Mouse (Mus musculus): ENCODE measurements around the gene Cited4.

Cited4 gene

GRCm38 (mm10) chr4:120680953-120681352 is 14.6 kb downstream of the Cited4 start:
- DNase-seq (ENCODE audit: low read depth, low spot score): no peak

GRCm38 (mm10) chr4:120682168-120682567 is 15.8 kb downstream of the Cited4 start:
- DNase-seq (ENCODE audit: low read depth, low spot score): peak; percentile 65

DNA sequence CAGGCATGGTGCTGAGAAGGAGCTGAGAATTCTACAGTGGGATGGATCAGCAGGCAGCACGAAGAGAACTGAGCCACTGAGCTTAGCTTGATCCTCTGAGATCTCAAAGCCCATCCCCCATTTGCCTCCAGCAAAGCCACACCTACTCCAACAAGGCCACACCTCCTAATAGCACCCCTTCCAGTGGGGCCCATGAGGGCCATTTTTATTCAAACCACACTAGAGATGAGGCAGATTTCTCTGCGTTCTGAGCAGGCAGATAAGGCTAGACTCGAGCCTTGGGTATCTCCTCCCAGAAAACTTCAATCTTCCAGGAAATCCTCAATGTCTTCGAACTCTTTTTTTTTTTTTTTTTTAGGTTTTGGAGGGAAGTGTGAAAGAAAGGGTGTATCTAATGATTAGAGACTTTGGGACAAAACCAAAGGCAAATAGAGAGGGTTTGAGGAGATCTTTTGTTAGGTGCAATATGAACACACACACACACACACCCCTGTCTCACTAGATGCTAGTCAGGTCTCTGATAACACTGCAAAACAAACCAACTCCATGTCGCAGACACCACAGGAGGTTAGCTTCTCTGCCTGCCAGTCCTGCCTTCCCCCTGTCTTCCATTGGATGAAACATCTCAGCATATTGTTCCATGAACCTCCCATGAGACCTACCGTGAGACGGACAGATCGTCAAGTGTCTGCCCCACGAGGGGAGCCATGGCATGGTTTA is 17.1 kb downstream of the Cited4 start:
- DNase-seq (ENCODE audit: low read depth, low spot score): no peak

- DNase-seq (ENCODE audit: low read depth, low spot score): no peak
These were observed 20.9 kb downstream of the Cited4 start for GRCm38 (mm10) chr4:120687282-120687681.

DNA sequence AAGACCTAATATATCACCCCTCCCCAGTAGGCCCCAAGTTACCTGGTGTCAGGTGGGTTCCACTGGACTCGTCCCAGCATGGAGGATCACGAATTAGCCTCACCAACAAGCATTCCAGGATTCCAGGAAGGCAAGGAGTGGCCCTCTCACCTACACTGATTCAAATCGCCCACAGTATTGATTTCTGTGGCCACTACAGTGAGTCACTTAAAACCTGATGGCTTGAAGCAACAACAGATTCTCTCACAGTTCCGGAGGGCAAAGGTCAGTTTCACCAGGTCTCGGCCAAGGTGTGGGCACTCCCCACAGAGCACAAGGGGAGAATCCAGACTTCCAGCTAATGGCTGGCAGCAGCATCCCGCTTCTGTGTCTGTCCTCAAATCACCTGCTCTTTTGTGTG is 22.9 kb downstream of the Cited4 start:
- no peak for DNase-seq (ENCODE audit: low read depth, low spot score)

DNA sequence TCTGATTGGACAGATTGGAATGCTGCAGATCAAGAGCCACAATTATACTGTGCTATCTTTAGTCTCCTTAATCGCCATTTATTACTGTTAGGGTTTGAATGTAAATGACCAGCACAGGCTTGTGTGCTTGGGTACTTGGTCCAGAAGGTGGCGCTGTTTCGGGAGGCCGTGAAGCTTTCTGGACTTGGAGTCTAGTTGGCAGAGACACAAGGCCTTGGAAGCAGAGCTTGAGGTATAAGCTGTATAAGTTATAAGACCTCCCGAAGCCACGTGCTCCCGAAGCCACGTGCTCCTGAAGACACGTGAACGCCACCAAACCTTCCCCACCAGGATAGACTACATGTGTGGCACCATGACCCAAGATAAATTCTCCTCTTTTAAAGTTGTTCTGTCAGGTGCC is 26.3 kb downstream of the Cited4 start:
- no peak for DNase-seq (ENCODE audit: low read depth, low spot score)

DNA sequence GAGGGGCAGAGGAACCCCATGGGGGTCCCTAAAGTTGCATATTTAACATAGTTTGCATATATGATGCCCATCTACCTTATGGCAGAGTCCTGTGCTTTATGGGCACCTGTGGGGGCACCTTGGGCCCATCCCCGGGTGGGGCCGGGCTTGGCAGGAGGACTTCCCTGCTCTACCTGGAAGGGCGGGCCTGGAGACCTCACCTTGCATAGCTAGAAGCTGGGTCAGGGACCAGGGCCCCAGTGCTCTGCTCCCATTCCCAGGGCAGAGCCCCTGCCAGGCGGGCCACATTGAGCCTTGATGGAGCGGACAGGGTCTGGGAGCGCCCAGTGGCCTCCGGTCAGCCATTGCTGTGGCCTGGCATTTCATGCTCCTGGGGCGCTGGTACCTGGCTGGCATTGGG is 31.0 kb downstream of the Cited4 start:
- no peak for DNase-seq (ENCODE audit: low read depth, low spot score)

- DNase-seq (ENCODE audit: low read depth, low spot score): no peak
These were observed 31.6 kb downstream of the Cited4 start for GRCm38 (mm10) chr4:120697799-120698484.

DNA sequence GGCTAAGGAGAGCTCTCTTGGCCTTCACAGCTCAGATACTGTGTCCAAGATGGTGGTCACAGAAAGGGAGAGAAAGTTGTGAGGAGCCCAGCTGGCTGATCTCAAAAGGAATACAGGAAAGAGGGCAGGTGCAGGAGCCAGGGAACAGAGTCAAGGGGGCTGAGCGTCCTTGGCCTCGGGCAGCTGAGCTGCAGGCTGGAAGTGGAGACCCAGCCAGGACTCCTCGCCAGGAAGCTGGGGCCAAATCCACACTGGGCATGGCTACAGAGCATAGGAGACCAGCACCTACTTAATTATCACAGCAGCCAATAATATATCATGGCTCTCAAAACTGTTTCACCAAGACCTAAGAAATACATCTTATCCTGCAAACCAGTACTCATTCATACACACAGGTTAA is 34.8 kb downstream of the Cited4 start:
- no peak for DNase-seq (ENCODE audit: low read depth, low spot score)

DNA sequence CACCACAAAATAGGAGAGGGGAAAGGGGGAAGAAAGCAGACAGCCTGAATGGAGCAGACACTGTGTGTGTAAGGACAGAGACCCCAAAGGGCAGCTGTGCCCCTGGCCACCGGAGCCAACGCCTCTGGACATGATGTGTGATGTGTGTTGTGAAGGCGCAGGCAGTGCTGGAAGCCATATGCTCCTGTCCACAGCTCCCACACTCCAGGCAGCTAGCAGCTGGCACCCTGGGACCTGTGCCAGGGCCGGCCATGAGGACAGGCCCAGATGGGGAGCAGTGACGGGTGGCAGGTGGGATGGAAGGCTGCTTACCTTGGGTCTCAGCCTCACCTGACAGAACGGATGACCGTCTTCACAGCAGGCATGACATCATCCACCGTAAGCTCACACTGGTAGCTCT is 35.7 kb downstream of the Cited4 start:
- DNase-seq (ENCODE audit: low read depth, low spot score): no peak

DNA sequence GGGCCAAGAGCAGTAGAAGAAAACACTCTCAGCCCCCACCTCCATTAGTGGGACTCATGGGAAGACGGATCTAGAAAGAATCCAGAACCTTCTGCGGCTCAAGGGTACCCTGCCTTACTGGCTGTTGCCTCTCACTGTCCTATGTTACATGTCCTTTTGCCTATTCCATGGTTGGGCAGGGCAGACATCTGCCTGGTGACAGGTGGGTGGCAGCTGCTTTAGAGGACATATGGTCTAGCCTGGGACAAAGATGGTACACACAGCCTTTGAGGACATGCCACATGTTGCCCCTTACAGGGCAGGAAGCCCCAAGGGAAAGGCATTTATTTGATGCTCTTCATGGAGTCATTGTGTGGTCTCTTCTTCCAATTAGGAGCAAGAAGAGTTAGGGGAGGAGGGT is 36.1 kb downstream of the Cited4 start:
- DNase-seq (ENCODE audit: low read depth, low spot score): no peak

DNA sequence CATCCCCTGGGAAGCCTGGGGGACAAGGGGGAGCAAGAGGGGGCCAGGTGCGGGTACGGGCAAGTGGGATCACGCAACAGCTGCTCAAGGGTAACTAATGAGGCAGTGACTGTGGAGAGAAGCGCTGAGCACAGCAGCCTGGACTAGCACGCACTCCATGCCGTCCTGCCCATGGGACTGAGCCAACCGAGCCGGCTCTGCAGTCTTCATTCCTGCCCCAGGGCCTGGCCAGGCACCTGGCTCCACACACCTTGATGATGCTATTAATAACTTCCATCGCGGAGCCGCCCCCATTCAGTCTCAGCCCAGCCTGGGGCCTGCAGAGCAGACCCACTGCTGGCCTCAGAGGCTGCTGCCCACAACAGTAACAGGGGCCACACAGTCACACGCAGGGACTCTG is 45.9 kb downstream of the Cited4 start:
- DNase-seq (ENCODE audit: low read depth, low spot score): no peak

- DNase-seq (ENCODE audit: low read depth, low spot score): no peak
These were observed 46.6 kb downstream of the Cited4 start for GRCm38 (mm10) chr4:120713021-120713420.

- no peak for DNase-seq (ENCODE audit: low read depth, low spot score)
These were observed 47.6 kb downstream of the Cited4 start for GRCm38 (mm10) chr4:120713856-120714497.

- no peak for DNase-seq (ENCODE audit: low read depth, low spot score)
These were observed 49.8 kb downstream of the Cited4 start for GRCm38 (mm10) chr4:120716141-120716571.

DNA sequence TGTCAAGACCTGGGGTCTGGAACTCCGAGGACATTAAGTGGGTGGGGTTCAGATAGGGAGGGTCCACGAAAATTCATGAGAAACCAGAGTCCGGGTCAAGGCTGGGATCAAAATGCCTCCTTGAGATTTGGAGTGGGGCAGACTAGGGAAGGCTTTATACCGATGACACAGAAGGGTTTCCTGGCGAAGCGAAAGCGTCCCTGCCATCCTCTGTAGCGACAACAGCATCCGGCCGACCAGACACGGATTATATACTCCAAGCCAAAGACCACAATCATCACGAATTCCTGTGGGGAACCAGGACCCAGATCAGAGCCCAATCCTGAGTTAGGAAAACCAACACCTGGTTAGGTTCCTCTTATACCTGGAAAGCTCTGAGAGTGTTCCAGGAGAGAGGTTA is 50.4 kb downstream of the Cited4 start:
- DNase-seq (ENCODE audit: low read depth, low spot score): no peak

Measured in c-Kit-negative CD71-positive TER-119-positive erythroid progenitor cells, embryonic 14.5 days (primary cell).